Mouse (Mus musculus) heart, adult 2 months (tissue): ENCODE results near the gene Rmnd5a. TPM values are rescaled to one million over a fixed set of nuclear protein-coding genes. Genes with fewer than 3 reads are reported as not detected.
A peak's percentile ranks its signal among the peaks of the same experiment; 100 is the strongest.

Experiments used
- DNase-seq, 2 experiments: peaks; one replicate each; pipeline ENCODE4 v3.0.0; 2021
- H3K27ac ChIP-seq: fragments of 200-600 bp; 2 replicates; pipeline ENCODE4 v1.8.1; 2022
- H3K27me3 ChIP-seq: fragments of 200-500 bp; 2 replicates; pipeline ENCODE4 v1.6.1; 2012; ENCODE audit warnings: mild to moderate bottlenecking, low read length, inconsistent platforms, mixed read lengths; ENCODE audit not compliant: control insufficient read depth, insufficient read depth
- H3K36me3 ChIP-seq: fragments of 200-500 bp; 2 replicates; pipeline ENCODE4 v1.6.1; 2012; ENCODE audit warnings: low read length, inconsistent platforms; ENCODE audit not compliant: control insufficient read depth, insufficient read depth
- H3K4me1 ChIP-seq: fragments of 200-500 bp; 2 replicates; pipeline ENCODE4 v1.6.1; 2011; ENCODE audit warnings: low read length; ENCODE audit not compliant: control insufficient read depth, insufficient read depth
- H3K4me3 ChIP-seq: fragments of 200-600 bp; 2 replicates; pipeline ENCODE4 v1.8.1; 2022
- H3K79me2 ChIP-seq: fragments of 200-500 bp; replicated peaks from 2 replicates; pipeline ENCODE4 v1.6.1; 2012; ENCODE audit warnings: mild to moderate bottlenecking, inconsistent platforms, low read length, moderate library complexity, mixed read lengths; ENCODE audit not compliant: control insufficient read depth, insufficient read depth
- H3K9ac ChIP-seq: fragments of 200-500 bp; 2 replicates; pipeline ENCODE4 v1.6.1; 2012; ENCODE audit warnings: low read depth, mild to moderate bottlenecking, control low read depth, inconsistent platforms, low read length, mixed read lengths
- CTCF ChIP-seq: fragments of 200-600 bp; IDR thresholded peaks from 2 replicates; pipeline ENCODE4 v1.8.1; 2022; ENCODE audit warnings: antibody characterized with exemption, mild to moderate bottlenecking, moderate library complexity
- EP300 ChIP-seq: fragments of 200-500 bp; IDR thresholded peaks from 2 replicates; pipeline ENCODE4 v1.6.1; 2011; ENCODE audit warnings: low read depth, low read length, control low read depth; ENCODE audit not compliant: insufficient read depth
- POLR2A ChIP-seq: fragments of 200-500 bp; IDR thresholded peaks from 2 replicates; pipeline ENCODE4 v1.6.1; 2011; ENCODE audit warnings: mild to moderate bottlenecking, low read depth, low read length, control low read depth; ENCODE audit not compliant: insufficient read depth
- WGBS: fragments of 180-500 bp; shearing (Covaris S2); methylation state at CpG from one replicate; pipeline ENCODE4 v1.1.7; 2018; 5-methylcytosine and 5-hydroxymethylcytosine counted together
- intact Hi-C: fragments of 180-260 bp; cut with DNase I; formaldehyde crosslinking; loops from one replicate; pipeline ENCODE4 v1.15.1; 2025
- long read RNA-seq: library from polyadenylated mRNA; stranded (forward); transcript quantifications from one replicate; pipeline ENCODE4 v2.0.0, GENCODE M21; 2021
- polyA plus RNA-seq: library from polyadenylated mRNA; depleted of rRNA; stranded (reverse); fragments of >200 nt; gene quantifications from 2 replicates; pipeline ENCODE4 v1.2.3, GENCODE M21; 2012; rRNA removed
- total RNA-seq, 2 experiments: library from RNA; stranded (reverse); gene quantifications; 2 replicates each; pipeline ENCODE4 v1.2.3; 2021

Gene Rmnd5a
- total RNA-seq = 10 to 100 TPM; 67.6 to 78.1 TPM
- polyA plus RNA-seq = 28.2 and 56.9 TPM in 2 replicates
- long read RNA-seq, full-length matches to known transcripts = 12 of 23 reads
- long read RNA-seq, partial matches to known transcripts = 1 of 23 reads
- long read RNA-seq, other reads (novel, unspliced or antisense) = 10 of 23 reads

GRCm38 (mm10) chr6:71440492-71441250 is at the start of gene Rmnd5a:
Gene Rmnd5a, minus strand, starts transcription at chr6:71440637.
- under 1% methylated on average over 75 of the region's 75 CpGs for WGBS
- DNase-seq = peak; percentile 98 to 99
- peak within 1 kb of the TSS; percentile 95 for H3K27ac ChIP-seq

GRCm38 (mm10) chr6:71487966-71488365 is 47.5 kb upstream of the Rmnd5a start:
- no peak for DNase-seq
- 53% methylated on average over 4 of the region's 4 CpGs for WGBS
- H3K9ac ChIP-seq = no peak overlapping the region
- no peaks in the 10 kb centered on the region for H3K79me2 ChIP-seq
- H3K36me3 ChIP-seq = no peaks in the 10 kb centered on the region
- H3K27me3 ChIP-seq = no peaks in the 10 kb centered on the region
- TF ChIP-seq EP300 = no peak
- no peak for TF ChIP-seq CTCF
- no peak for TF ChIP-seq POLR2A
- H3K27ac ChIP-seq = no peak overlapping the region
- intact Hi-C loops = no loop called here
- H3K4me3 ChIP-seq = no peak overlapping the region
- H3K4me1 ChIP-seq = no peaks in the 10 kb centered on the region

More at GRCm38 (mm10) chr6:71440492-71441250, at the start of gene Rmnd5a:
- H3K4me1 ChIP-seq = peaks cover 5% of the 10 kb centered on the region
- H3K36me3 ChIP-seq = peaks cover 13% of the 10 kb centered on the region
- TF ChIP-seq CTCF (peak; percentile 84), POLR2A (peak; percentile 79), EP300 (no peak; the same call in 1 of the 2 replicates)
- peaks cover 9% of the 10 kb centered on the region for H3K79me2 ChIP-seq
- intact Hi-C loops = loop anchor here (1.0 to 5.0 kb wide), 3 partner anchors 53 to 192 kb away; partner anchors contain the start of genes Chmp3, Kdm3a and Rnf103
- no peaks in the 10 kb centered on the region for H3K27me3 ChIP-seq
- peak within 1 kb of the TSS; percentile 97 for H3K9ac ChIP-seq
- H3K4me3 ChIP-seq = peak within 1 kb of the TSS; percentile 84

GRCm38 (mm10) chr6:71486867-71487266 is 46.4 kb upstream of the Rmnd5a start:
- Histone ChIP-seq H3K79me2 (no peaks in the 10 kb centered on the region), H3K4me3 (no peak overlapping the region), H3K27ac (no peak overlapping the region), H3K36me3 (no peaks in the 10 kb centered on the region), H3K4me1 (no peaks in the 10 kb centered on the region), H3K27me3 (no peaks in the 10 kb centered on the region), H3K9ac (no peak overlapping the region)
- 89% methylated on average over 1 of the region's 1 CpGs for WGBS
- DNase-seq = no peak
- TF ChIP-seq EP300 (no peak), CTCF (no peak), POLR2A (no peak)
- intact Hi-C loops = no loop called here

- TF ChIP-seq CTCF (no peak), EP300 (no peak), POLR2A (no peak)
- Histone ChIP-seq H3K36me3 (no peaks in the 10 kb centered on the region), H3K27ac (no peak overlapping the region), H3K4me1 (no peaks in the 10 kb centered on the region), H3K79me2 (no peaks in the 10 kb centered on the region), H3K27me3 (no peaks in the 10 kb centered on the region), H3K9ac (no peak overlapping the region), H3K4me3 (no peak overlapping the region)
- no peak for DNase-seq
- intact Hi-C loops = no loop called here
- WGBS = 61% methylated on average over 2 of the region's 2 CpGs
Measured at GRCm38 (mm10) chr6:71486226-71486625, 45.8 kb upstream of the Rmnd5a start.

- Histone ChIP-seq H3K4me3 (no peak overlapping the region), H3K4me1 (no peaks in the 10 kb centered on the region), H3K9ac (no peak overlapping the region), H3K36me3 (no peaks in the 10 kb centered on the region), H3K79me2 (no peaks in the 10 kb centered on the region), H3K27ac (no peak overlapping the region), H3K27me3 (no peaks in the 10 kb centered on the region)
- intact Hi-C loops = no loop called here
- 69% methylated on average over 5 of the region's 5 CpGs for WGBS
- no peak for DNase-seq
- TF ChIP-seq POLR2A (no peak), EP300 (no peak), CTCF (no peak)
Measured at GRCm38 (mm10) chr6:71485246-71485645, 44.8 kb upstream of the Rmnd5a start.

- WGBS = 77% methylated on average over 7 of the region's 7 CpGs
- Histone ChIP-seq H3K27ac (no peak overlapping the region), H3K79me2 (no peaks in the 10 kb centered on the region), H3K27me3 (no peaks in the 10 kb centered on the region), H3K36me3 (no peaks in the 10 kb centered on the region), H3K4me3 (no peak overlapping the region), H3K4me1 (no peaks in the 10 kb centered on the region), H3K9ac (no peak overlapping the region)
- no peak for DNase-seq
- intact Hi-C loops = no loop called here
- TF ChIP-seq POLR2A = no peak
- TF ChIP-seq CTCF = no peak
- no peak for TF ChIP-seq EP300
Measured at GRCm38 (mm10) chr6:71481136-71481535, 40.7 kb upstream of the Rmnd5a start.
